Mouse (Mus musculus) heart, embryonic 10.5 days (tissue): ENCODE data around the gene Clmn. TPM values are rescaled to one million over a fixed set of nuclear protein-coding genes. Genes with fewer than 3 reads are reported as not detected.

Experiments used
- DNase-seq: peaks from one replicate; pipeline ENCODE4 v3.0.0-alpha.2; 2017; ENCODE audit warnings: low spot score
- H3K27ac ChIP-seq: fragments of 300-500 bp; sonication (generic); 2 replicates; pipeline ENCODE4 v1.5.1; 2016; ENCODE audit warnings: mild to moderate bottlenecking
- H3K27me3 ChIP-seq: fragments of 300-500 bp; sonication (generic); 2 replicates; pipeline ENCODE4 v1.6.1; 2016; ENCODE audit warnings: mild to moderate bottlenecking; ENCODE audit not compliant: poor library complexity, insufficient read depth, severe bottlenecking
- H3K36me3 ChIP-seq: fragments of 300-500 bp; sonication (generic); 2 replicates; pipeline ENCODE4 v1.6.1; 2016; ENCODE audit warnings: mild to moderate bottlenecking, moderate library complexity
- H3K4me1 ChIP-seq: fragments of 300-500 bp; sonication (generic); 2 replicates; pipeline ENCODE4 v1.6.1; 2016; ENCODE audit warnings: mild to moderate bottlenecking
- H3K4me3 ChIP-seq: fragments of 300-500 bp; sonication (generic); 2 replicates; pipeline ENCODE4 v1.5.1; 2016; ENCODE audit warnings: mild to moderate bottlenecking, moderate library complexity
- H3K9me3 ChIP-seq: fragments of 300-500 bp; sonication (generic); 2 replicates; pipeline ENCODE4 v1.6.1; 2016; ENCODE audit warnings: mild to moderate bottlenecking, moderate library complexity
- WGBS: fragments of 180-500 bp; shearing (Covaris S2); methylation state at CpG from one replicate; pipeline ENCODE4 v1.1.7; 2016; 5-methylcytosine and 5-hydroxymethylcytosine counted together
- polyA plus RNA-seq: library from polyadenylated mRNA; unstranded; fragments of >200 nt; fragmentation: Nextera tagmentation; extraction: Ambion mirVana; gene quantifications from 2 replicates; pipeline ENCODE4 v1.2.1, GENCODE M21; 2016

Gene Clmn
- polyA plus RNA-seq, 1 experiment from 2014 or later, result 2.1 TPM

DNA sequence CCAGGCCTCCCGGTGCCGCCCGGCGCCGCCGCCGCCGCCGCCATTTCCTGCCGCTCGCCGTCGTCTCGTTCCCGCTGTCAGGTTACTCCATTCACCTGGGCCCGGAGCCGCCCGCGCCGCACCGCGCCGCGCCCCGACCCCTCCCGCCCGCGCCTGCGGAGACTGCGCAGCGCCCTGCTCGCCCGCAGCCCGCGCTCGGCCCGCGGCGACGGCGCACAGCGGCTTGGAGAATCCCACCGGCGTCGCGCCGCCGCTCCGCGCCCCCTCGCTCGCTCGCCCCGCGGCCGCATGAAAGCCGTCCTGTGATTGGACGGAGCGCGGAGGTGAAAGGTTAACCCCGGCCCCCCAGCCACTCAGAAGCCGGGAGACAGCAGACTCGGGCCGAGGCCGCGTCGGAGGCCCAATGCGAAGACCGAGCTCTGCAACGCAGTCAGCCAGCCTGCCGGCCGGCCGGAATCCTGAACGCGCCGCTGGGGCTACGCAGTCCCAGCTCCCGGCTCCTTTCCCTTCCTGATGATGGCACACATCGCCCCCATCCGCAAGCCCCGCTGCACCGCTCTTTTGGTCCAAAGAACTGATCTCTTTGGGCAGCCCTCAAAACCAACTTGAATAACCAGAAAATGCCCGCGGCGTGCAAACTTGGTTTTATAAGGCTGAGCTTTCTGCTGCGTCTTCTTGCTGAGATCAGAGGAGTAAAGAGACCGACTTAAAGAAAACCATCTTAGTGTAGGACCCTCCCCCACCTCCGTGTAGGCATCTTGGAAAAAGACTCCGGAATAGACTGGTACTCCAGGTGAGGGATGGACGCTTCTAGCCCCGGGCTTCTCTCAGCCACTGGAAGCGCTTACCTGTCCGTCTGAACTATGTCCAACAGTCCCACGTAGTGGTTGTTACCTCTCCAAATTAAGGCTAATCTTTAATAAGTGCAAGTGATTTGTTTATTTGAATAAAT lies 112.8 kb downstream of the Clmn start, which contains the start of gene Dicer1:
Gene Dicer1, minus strand, starts transcription at position 139 of the 952 bp plus-strand sequence.
- Histone ChIP-seq H3K27ac (peak within 1 kb of the TSS; percentile 99), H3K4me1 (peaks cover 43% of the 10 kb centered on the region), H3K9me3 (no peaks in the 10 kb centered on the region), H3K4me3 (peak within 1 kb of the TSS; percentile 94), H3K36me3 (peaks cover 7% of the 10 kb centered on the region), H3K27me3 (no peaks in the 10 kb centered on the region)
- WGBS, result under 1% methylated on average over 94 of the region's 94 CpGs
- peak; percentile 97 for DNase-seq

DNA sequence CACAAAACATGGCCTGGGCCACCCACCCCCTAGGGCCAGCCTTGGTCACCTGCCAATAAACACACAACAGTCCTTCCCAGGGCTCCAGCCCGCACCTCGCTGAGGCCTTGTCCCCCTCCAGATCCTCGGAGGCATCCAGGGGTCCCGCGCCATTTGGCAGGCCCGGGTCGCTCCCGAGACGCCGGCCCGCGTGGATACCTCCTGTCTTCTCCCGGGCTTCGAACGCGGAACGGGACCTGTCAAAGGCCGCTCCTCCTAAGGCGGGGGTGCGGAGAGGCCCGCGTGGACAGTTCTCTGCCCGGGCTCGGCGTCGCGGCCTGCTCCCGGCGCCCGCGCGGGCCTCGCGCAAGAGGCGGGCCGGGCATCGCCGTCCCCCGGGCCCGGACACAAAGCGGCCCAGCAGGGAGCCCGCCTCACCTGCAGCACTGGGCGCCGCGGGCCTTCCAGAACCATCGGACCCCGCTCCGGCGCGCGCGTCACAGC lies 113.5 kb downstream of the Clmn start:
- H3K36me3 ChIP-seq, result peaks cover 7% of the 10 kb centered on the region
- H3K27me3 ChIP-seq, result no peaks in the 10 kb centered on the region
- peak overlapping the region; percentile 94 for H3K4me3 ChIP-seq
- H3K4me1 ChIP-seq, result peaks cover 48% of the 10 kb centered on the region
- under 1% methylated on average over 52 of the region's 52 CpGs for WGBS
- DNase-seq, result peak; percentile 78
- peak overlapping the region; percentile 99 for H3K27ac ChIP-seq
- no peaks in the 10 kb centered on the region for H3K9me3 ChIP-seq

DNA sequence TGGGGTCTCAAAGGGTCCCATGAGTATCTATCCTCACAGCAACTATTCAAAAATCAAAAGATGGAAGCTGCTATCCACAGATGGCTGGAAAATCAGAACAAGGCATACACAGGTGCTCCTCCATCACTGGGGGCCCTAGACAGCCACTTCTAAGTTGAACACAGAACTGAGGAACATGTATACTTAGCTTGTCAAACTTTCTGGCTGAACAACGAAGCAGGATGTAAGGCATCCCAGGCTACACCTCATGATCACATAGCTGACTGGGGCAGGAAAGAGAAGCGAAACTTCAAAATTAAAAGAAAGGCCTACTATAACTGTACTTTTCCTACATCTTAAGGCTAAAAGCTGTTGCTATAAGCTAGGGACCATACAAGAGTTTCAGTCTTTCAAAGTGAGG lies 115.9 kb downstream of the Clmn start:
- Histone ChIP-seq H3K9me3 (no peaks in the 10 kb centered on the region), H3K27ac (no peak overlapping the region), H3K4me1 (peaks cover 48% of the 10 kb centered on the region), H3K36me3 (peaks cover 7% of the 10 kb centered on the region), H3K4me3 (no peak overlapping the region), H3K27me3 (no peaks in the 10 kb centered on the region)
- DNase-seq, result no peak
- WGBS, result 88% methylated on average over 2 of the region's 2 CpGs

DNA sequence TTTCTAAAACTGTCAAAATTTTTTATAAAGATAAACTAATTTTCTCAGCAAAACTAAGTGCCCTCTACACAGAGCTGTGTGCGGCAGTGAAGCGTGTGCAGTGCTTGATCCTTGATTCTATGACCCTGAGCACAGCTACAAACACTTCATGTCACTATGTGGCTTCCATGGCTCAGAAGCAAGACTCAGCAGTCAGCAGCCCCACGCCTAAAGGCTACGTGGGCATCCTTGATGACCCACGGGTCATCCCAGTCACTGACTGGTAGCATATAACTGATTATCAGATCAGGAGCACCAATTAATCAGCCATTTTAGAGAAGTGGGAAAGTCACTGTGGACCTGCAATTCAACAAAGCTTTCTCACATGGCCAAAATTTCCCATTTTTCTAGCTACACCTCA lies 117.6 kb downstream of the Clmn start:
- H3K27me3 ChIP-seq, result no peaks in the 10 kb centered on the region
- H3K36me3 ChIP-seq, result peaks cover 7% of the 10 kb centered on the region
- H3K9me3 ChIP-seq, result no peaks in the 10 kb centered on the region
- H3K4me3 ChIP-seq, result no peak overlapping the region
- DNase-seq, result no peak
- peaks cover 44% of the 10 kb centered on the region for H3K4me1 ChIP-seq
- 88% methylated on average over 5 of the region's 5 CpGs for WGBS
- no peak overlapping the region for H3K27ac ChIP-seq

DNA sequence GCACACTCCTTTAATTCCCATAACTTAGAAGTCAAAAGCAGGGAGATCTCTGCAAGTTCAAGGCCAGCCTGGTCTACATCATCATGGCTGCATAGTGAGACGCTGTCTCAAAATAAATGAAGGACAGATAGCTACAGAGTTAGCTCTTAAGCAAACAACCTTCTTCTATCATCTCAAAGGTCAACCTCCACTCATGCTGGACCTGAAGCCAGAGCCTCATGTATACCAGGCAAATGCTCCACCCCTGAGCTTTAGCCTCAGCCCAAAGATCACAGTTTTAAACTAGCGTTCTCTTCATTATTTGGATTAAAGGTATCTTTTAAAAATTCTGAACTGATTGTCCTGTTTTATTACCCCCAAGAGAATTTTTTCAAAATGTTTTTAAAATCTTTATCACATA lies 118.3 kb downstream of the Clmn start:
- H3K4me1 ChIP-seq, result peaks cover 45% of the 10 kb centered on the region
- no peaks in the 10 kb centered on the region for H3K9me3 ChIP-seq
- peaks cover 7% of the 10 kb centered on the region for H3K36me3 ChIP-seq
- DNase-seq, result no peak
- H3K27ac ChIP-seq, result no peak overlapping the region
- WGBS, result 86% methylated on average over 2 of the region's 2 CpGs
- no peaks in the 10 kb centered on the region for H3K27me3 ChIP-seq
- no peak overlapping the region for H3K4me3 ChIP-seq

DNA sequence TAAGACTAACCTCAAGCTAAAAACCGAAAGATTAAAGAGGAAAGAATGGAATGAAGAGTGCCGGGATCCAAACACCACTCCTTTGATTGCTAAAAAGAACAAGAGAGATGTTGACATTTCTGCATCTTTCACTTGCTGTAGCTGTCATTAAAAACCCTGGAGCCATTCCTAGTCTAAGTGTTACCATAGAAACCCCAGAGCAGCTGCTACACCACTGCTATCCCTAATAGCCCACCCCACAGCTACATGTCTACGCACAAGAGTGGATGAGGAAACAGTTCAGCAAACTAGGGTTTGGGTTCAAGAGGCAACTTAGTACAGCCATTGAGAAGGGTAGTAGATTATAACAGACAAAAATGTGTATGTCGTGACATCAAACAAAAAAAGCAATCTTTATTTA lies 121.2 kb downstream of the Clmn start:
- H3K4me3 ChIP-seq, result no peak overlapping the region
- H3K9me3 ChIP-seq, result no peaks in the 10 kb centered on the region
- no peak for DNase-seq
- no peaks in the 10 kb centered on the region for H3K36me3 ChIP-seq
- 82% methylated on average over 4 of the region's 4 CpGs for WGBS
- H3K4me1 ChIP-seq, result peaks cover 43% of the 10 kb centered on the region
- no peak overlapping the region for H3K27ac ChIP-seq
- H3K27me3 ChIP-seq, result no peaks in the 10 kb centered on the region

DNA sequence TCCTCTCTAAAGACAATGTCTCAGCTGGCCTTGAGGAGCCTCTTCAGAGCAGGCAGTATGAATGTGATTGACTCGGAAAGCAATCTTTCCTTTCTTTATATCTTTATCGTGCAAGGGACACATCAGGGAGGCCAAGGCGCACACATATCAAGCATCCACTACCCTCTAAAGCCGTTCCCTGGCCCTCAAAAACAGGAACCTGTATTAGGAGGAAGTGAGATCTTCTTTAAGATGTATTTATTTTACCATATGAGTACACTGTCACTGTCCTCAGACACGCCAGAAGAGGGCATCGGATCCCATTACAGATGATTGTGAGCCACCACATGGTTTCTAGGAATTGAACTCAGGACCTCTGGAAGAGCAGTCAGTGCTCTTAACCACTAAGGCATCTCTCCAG lies 122.6 kb downstream of the Clmn start:
- WGBS, result 78% methylated on average over 6 of the region's 6 CpGs
- Histone ChIP-seq H3K4me3 (no peak overlapping the region), H3K27ac (no peak overlapping the region), H3K4me1 (peaks cover 30% of the 10 kb centered on the region), H3K27me3 (no peaks in the 10 kb centered on the region), H3K9me3 (no peaks in the 10 kb centered on the region), H3K36me3 (peaks cover 10% of the 10 kb centered on the region; the same call in 1 of the 2 replicates)
- no peak for DNase-seq

DNA sequence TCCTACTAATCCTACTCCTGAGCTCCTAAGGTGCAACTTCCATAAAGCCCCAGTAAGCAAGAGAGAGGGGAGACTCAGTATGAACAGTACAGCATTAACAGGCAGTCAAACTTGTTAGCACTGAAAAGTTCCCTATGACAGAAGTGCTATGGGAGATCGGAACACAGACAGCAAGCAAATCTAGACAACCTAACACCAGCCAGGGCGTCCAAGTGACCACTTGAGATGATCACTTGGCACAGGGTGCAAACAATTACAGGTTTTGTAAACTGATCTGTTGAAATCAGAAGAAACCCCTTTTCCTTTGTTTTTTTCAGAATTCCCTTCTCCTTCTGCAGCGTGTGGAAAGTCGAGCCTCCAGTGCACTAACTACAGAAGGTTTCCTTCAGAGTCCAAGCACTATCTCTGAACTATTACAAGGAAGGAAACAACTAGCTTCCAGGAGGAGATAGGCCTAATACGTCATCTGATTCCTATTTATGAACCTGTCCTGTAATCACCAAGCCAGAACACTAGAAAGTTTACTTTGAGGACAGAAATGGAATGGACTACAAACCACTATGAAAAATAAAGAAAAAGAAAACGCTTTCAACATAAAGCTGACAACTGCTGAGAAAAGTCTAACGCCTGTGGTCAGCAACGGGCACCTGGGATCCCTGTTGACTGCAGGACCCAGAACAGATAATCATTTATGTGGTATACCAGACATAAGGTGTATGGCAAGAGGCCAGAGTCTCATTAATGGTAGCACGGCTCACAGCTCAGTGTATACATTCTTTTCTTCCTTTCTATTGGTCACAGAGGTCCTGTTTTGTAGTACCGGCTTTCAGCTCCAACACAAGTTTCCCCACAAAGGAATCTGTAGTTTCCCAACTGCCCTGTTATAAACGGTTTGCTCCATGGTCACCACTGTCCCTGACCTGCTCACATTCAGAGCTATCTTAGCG lies 123.8 kb downstream of the Clmn start:
- peaks cover 24% of the 10 kb centered on the region for H3K4me1 ChIP-seq
- H3K4me3 ChIP-seq, result no peak overlapping the region
- no peaks in the 10 kb centered on the region for H3K9me3 ChIP-seq
- DNase-seq, result no peak
- no peaks in the 10 kb centered on the region for H3K27me3 ChIP-seq
- no peak overlapping the region for H3K27ac ChIP-seq
- H3K36me3 ChIP-seq, result peaks cover 10% of the 10 kb centered on the region; the same call in 1 of the 2 replicates
- WGBS, result 59% methylated on average over 12 of the region's 12 CpGs

DNA sequence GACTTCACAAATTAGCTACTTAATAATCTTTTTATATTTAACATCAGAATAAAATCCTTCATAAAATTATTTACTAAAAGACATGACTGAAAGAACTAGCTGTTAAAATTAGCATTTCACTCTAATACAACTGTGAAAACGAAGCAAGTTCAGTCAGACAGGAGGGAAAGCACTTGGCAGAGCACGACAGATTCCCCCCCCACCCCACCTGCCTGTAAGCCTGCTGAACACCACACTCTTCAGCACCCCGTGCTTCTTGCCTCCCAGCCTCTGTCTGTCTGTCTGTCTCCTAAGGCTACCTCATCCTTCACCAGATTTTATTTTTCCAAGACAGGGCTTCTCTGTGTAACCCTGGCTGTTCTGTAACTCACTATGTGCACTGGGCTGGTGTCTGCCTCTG lies 125.9 kb downstream of the Clmn start:
- no peaks in the 10 kb centered on the region for H3K9me3 ChIP-seq
- H3K36me3 ChIP-seq, result peaks cover 12% of the 10 kb centered on the region; the same call in 1 of the 2 replicates
- no peak for DNase-seq
- peaks cover 39% of the 10 kb centered on the region for H3K4me1 ChIP-seq
- H3K27me3 ChIP-seq, result no peaks in the 10 kb centered on the region
- WGBS, result 70% methylated on average over 3 of the region's 3 CpGs
- no peak overlapping the region for H3K27ac ChIP-seq
- no peak overlapping the region for H3K4me3 ChIP-seq

DNA sequence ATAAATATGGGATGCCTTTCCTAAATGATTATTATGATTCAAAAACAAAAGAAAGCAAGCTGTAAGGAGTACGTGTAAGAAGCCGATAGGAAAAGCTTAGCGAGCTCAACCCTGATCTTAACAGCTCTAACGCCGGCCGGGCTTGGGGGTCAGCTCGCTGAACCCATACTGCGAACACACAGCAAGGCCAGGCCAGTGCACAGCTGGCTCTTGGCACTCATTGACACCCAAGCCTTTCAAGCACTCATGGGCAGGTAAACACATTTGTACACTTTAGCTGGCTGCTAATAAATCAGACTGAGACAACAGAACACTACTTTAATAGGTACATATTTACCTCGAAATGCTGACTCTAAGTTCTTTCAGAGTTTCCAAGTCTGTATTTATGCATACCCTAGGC lies 126.4 kb downstream of the Clmn start:
- WGBS, result 88% methylated on average over 9 of the region's 9 CpGs
- Histone ChIP-seq H3K27me3 (no peaks in the 10 kb centered on the region), H3K27ac (no peak overlapping the region), H3K36me3 (peaks cover 12% of the 10 kb centered on the region; the same call in 1 of the 2 replicates), H3K4me1 (peaks cover 42% of the 10 kb centered on the region), H3K4me3 (no peak overlapping the region), H3K9me3 (no peaks in the 10 kb centered on the region)
- DNase-seq, result no peak

DNA sequence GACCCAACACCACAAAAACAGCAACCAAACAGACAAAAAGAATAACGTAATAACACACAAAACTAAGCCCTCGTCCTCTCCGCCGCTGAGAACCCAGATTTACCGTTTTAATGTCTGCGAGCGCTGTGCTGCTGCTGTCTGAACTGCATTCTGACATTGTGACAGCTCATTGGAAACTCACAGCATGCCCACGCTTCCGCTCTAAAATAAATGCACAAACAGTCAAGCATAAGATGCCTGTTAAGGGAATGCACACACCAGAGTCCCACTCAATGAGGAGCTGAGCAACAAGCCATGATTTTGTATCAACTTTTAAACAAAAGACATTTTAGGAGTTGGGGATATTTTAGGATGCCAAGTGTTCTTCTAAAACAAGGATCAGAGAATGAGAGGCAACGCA lies 127.2 kb downstream of the Clmn start:
- WGBS, result 93% methylated on average over 10 of the region's 10 CpGs
- no peak overlapping the region for H3K4me3 ChIP-seq
- H3K36me3 ChIP-seq, result peaks cover 18% of the 10 kb centered on the region; the same call in 1 of the 2 replicates
- no peaks in the 10 kb centered on the region for H3K27me3 ChIP-seq
- H3K9me3 ChIP-seq, result no peaks in the 10 kb centered on the region
- no peak for DNase-seq
- peaks cover 50% of the 10 kb centered on the region for H3K4me1 ChIP-seq
- H3K27ac ChIP-seq, result no peak overlapping the region

DNA sequence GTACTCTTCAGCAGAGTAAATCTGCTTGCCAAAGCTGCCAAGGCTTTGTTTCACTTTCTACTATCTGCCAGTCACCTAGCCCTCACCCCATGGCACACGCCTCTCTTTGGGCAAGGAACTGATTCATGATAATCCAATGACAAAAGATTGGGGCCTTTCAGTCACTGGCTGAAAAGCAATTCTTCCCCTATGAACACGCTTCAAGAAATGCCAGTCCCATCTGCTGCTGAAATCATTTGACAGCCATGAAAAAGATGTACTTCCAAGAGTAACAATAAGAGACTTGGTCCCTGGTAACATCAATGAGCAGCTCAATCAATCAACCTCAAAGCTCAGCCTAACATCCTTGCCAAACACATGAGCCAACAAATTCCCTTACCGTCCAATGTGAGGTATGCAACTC lies 128.9 kb downstream of the Clmn start:
- H3K9me3 ChIP-seq, result no peaks in the 10 kb centered on the region
- WGBS, result 84% methylated on average over 3 of the region's 3 CpGs
- no peaks in the 10 kb centered on the region for H3K27me3 ChIP-seq
- peaks cover 44% of the 10 kb centered on the region for H3K4me1 ChIP-seq
- peaks cover 29% of the 10 kb centered on the region for H3K36me3 ChIP-seq
- no peak for DNase-seq
- no peak overlapping the region for H3K27ac ChIP-seq
- no peak overlapping the region for H3K4me3 ChIP-seq
